Mouse (Mus musculus): Measurements from ENCODE around the gene Grik4. TPM values are rescaled to one million over a fixed set of nuclear protein-coding genes. Genes with fewer than 3 reads are reported as not detected.

Gene Grik4
- total RNA-seq, 2 experiments from 2014 or later = 0.11 TPM; not detected in 1

- intact Hi-C loops (cut with DNase I) = no loop called here
- DNase-seq = no peak
Measured at GRCm38 (mm10) chr9:42530221-42531152, 413.8 kb downstream of the Grik4 start.

- DNase-seq = peak in 1 of 2 experiments; percentile 4
- intact Hi-C loops (cut with DNase I) = no loop called here
Measured at GRCm38 (mm10) chr9:42520587-42521084, 423.7 kb downstream of the Grik4 start.

GRCm38 (mm10) chr9:42518163-42518562 lies 426.1 kb downstream of the Grik4 start:
- no peak for DNase-seq
- intact Hi-C loops (cut with DNase I) = no loop called here

GRCm38 (mm10) chr9:42513159-42513558 lies 431.1 kb downstream of the Grik4 start:
- no peak for DNase-seq
- intact Hi-C loops (cut with DNase I) = no loop called here

- no peak for DNase-seq
- intact Hi-C loops (cut with DNase I) = no loop called here
Measured at GRCm38 (mm10) chr9:42512312-42512711, 432.0 kb downstream of the Grik4 start.

GRCm38 (mm10) chr9:42508235-42508634 lies 436.1 kb downstream of the Grik4 start:
- intact Hi-C loops (cut with DNase I) = no loop called here
- no peak for DNase-seq

GRCm38 (mm10) chr9:42507709-42508108 lies 436.6 kb downstream of the Grik4 start, which contains the start of gene Tbcel:
Gene Tbcel, minus strand, starts transcription at chr9:42507809.
- intact Hi-C loops (cut with DNase I) = no loop called here
- DNase-seq = no peak

- intact Hi-C loops (cut with DNase I) = no loop called here
- DNase-seq = no peak
Measured at GRCm38 (mm10) chr9:42507022-42507421, 437.3 kb downstream of the Grik4 start.

- intact Hi-C loops (cut with DNase I) = no loop called here
- no peak for DNase-seq
Measured at GRCm38 (mm10) chr9:42504971-42505510, 439.3 kb downstream of the Grik4 start.

- intact Hi-C loops (cut with DNase I) = no loop called here
- no peak for DNase-seq
Measured at GRCm38 (mm10) chr9:42504559-42504958, 439.7 kb downstream of the Grik4 start.

GRCm38 (mm10) chr9:42503709-42504108 lies 440.6 kb downstream of the Grik4 start:
- no peak for DNase-seq
- intact Hi-C loops (cut with DNase I) = no loop called here

- DNase-seq = no peak
- intact Hi-C loops (cut with DNase I) = no loop called here
Measured at GRCm38 (mm10) chr9:42496296-42496695, 448.0 kb downstream of the Grik4 start.

GRCm38 (mm10) chr9:42491780-42492179 lies 452.5 kb downstream of the Grik4 start:
- intact Hi-C loops (cut with DNase I) = no loop called here
- no peak for DNase-seq

GRCm38 (mm10) chr9:42490589-42491382 lies 453.5 kb downstream of the Grik4 start:
- intact Hi-C loops (cut with DNase I) = no loop called here

GRCm38 (mm10) chr9:42488071-42488470 lies 456.2 kb downstream of the Grik4 start:
- DNase-seq = no peak
- intact Hi-C loops (cut with DNase I) = no loop called here

More at GRCm38 (mm10) chr9:42490589-42491382, 453.5 kb downstream of the Grik4 start:
- no peak for DNase-seq

- no peak for DNase-seq
- intact Hi-C loops (cut with DNase I) = no loop called here
Measured at GRCm38 (mm10) chr9:42486913-42487312, 457.4 kb downstream of the Grik4 start.

GRCm38 (mm10) chr9:42484667-42485066 lies 459.6 kb downstream of the Grik4 start:
- DNase-seq = no peak
- intact Hi-C loops (cut with DNase I) = no loop called here

GRCm38 (mm10) chr9:42482944-42483343 lies 461.3 kb downstream of the Grik4 start:
- intact Hi-C loops (cut with DNase I) = no loop called here
- DNase-seq = no peak

GRCm38 (mm10) chr9:42476166-42476565 lies 468.1 kb downstream of the Grik4 start:
- intact Hi-C loops (cut with DNase I) = no loop called here
- no peak for DNase-seq

GRCm38 (mm10) chr9:42474244-42474643 lies 470.0 kb downstream of the Grik4 start:
- intact Hi-C loops (cut with DNase I) = no loop called here
- DNase-seq = no peak
